Mouse (Mus musculus) right cerebral cortex, postnatal 4 days (tissue): Measurements from ENCODE around the gene Snap91.
A peak's percentile ranks its signal among the peaks of the same experiment; 100 is the strongest.

Experiments
- DNase-seq: peaks from one replicate; pipeline ENCODE4 v3.0.0-alpha.2; 2022

Snap91 gene

DNA sequence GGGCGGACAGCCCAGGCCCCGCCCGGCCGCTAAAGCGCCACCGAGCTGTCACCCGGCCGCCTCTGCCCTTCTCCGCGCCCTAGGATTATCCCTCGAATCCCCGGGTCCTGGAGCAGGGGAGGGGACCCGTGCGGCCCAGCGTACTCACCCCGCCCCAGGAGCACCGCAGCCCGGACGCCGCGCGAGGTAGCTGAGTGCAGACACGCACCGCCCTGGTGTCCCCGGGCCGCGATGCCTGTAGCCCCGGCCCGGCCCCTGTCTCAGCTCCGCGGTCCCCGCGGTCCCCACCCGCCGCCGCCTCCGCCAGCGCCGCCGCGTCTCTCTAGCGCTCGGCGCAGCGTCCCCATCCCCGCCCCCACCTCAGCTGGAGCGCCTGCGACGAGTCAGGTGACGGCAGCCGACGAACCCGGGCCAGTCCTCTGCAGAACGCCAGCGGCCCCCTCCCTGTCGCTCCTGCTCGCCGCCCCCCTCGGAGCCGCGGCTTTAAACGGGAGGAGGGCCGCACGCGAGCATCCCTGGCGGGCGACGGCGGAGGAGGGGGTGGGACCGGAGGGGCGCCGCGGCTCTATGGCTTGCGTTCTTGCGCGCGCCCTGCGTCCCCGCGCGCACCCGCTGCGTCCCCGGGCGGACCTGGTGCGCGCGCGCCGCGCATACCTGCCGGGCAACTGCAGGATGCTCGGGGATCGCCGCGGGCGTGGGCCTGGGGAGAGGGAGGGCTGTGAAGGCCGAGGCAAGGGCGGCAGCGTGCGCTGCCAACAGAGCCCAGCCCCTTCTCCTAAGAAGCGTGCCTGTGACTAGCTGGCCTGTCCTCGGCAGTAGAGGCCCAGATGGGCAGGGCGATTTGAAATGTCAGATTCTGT is at the start of gene Snap91:
Gene Snap91 (minus strand): TSS at position 542 of the 860 bp plus-strand sequence.
- peak; percentile 94 for DNase-seq

DNA sequence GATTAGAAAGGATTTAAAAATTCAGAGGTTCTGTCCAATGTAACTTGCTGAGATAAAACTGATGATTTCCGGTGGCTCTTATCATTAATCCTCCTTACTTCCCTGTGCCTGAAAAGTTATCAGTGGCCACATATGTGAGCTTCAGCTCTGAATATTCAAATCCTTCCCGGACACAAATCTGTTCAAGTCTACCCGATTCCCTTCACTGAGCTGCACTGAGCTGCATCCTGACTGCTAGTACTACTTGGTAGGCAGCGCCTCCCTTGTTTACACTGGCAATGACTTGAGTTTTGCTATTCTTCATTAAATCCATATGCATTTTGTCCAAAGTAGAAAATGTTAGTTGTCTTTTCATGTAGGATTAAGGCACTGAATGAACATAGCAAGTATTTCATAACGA is 46.1 kb upstream of the Snap91 start:
- DNase-seq: no peak

DNA sequence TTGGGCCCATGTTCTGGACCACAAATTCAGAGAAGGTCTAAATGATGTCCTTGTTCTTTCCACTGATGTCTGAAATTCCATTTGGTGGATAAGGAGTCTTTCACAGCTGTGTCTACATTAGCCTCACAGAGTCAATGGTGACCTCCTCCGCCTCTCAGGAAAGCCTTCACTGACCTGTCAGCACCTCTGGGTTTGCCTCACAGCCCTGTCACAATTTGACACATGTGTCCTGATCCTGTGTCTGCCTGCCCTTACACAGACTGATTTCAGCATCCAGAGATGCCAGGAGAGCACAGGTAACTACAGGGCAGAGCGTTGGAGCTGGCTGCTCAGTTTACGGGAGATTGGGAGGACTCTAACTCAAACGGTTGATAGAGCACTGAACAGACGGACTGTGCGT is 45.2 kb upstream of the Snap91 start:
- DNase-seq: no peak

DNA sequence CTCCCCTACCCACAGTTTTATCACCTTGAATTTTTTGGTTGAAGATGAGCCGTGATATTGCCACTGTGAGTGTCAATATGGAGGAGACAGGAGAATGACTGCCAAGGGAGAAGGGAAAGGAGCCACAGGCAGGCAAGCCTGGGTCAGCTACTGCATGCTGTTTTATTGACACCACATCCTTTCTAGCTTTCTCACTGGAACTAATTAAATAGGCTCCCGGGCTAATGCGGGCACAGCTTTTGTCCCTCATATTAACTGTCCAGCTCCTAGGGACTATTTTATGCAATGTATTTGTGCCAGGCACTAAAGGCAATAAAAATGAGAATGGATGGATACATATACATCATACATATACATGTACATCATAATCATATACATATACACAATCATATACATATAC is 42.0 kb upstream of the Snap91 start:
- no peak for DNase-seq

DNA sequence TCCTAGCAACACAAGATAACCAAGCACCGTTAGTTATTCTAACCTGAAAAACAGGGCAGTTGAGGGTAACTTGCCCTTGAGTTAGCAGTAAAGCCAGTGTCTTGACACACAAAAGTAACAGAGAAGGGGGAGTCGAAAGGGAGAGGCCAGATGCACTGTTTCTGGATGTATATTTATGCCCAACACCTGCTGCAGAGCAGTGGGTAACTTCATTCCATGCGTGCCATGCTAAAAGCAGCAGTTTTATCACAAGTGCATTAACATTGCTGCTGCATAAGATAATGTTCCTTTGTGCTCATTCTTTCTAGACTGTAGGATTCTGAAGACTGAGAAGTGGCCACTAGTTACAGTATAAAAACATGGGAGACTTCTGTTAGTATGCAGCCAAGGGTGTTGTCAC is 36.1 kb upstream of the Snap91 start:
- no peak for DNase-seq

DNA sequence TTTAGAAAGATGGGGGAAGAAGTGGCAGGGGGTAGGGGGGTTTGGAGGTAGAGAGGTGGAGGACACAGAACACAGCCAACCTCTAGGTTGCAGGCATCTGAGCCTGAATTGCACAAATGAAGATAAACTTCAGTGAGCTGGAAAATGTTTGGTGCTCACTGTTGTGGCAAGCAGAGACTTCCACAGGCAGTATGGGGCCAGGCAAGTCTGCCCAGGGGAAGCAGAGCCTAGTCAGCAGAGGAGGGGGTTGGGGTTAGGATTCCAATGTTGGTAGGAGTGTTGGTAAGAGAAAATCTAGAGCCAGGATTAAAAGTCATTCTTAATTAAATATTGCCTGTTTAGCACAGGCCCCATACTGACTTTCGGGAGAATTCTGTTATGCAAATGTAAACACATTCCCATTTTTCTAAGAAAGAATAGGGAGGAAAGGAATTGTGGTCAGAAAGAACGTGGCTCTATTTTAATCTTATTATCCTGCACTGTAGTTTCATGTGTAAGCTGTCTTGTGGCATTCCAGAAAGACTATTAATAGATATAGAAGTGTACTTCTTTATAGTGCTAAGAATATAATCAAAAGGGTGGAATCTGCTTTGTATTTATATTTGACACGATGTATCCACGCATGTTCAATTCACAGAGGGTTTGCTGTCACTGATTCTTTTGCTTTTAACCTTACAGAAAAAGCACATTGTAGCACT is 19.2 kb upstream of the Snap91 start:
- DNase-seq: no peak

DNA sequence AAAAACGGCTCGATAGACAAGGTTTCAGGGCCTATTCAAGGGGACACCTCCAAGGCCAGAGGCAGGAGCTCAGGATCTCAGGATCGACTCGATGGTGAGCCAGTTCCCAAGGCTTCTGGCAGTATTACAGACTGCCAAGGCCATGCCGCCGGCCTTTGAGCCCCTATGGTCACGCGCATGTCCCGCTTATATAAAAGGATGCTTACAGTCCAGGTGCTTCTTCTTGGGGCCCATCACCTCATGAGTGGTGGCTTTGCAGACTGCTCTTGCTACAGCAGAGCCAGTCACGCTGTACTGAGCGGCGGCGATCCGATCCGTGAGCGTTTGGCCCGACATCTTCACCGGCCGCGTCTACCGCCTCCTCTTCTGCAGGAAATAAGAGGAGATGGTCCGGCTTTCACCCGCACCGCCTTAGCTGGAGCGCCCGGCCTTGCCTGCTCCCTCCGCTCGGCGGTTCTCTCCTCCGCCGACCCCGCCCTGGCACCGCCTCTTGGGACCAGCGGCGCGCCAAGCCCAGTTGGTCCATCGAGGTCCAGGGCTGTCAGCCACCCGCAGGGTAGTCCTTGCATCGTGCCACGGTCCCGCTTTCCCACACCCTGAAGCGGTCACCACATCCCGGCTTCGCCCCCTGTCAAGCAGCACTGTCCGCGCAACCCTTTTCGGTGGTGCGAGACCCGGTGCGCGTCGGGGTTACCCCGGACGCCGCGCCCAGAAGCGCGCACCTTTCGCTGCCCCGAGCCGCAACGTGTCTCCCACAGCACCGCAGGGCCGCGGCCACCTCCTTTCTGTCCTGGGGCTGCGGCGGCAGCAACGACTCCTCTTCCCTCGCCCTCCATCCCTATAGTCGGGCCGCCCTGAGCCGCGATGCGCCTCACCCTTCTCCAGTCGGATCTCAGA is 990 bp downstream of the Snap91 start:
- peak; percentile 61 for DNase-seq

DNA sequence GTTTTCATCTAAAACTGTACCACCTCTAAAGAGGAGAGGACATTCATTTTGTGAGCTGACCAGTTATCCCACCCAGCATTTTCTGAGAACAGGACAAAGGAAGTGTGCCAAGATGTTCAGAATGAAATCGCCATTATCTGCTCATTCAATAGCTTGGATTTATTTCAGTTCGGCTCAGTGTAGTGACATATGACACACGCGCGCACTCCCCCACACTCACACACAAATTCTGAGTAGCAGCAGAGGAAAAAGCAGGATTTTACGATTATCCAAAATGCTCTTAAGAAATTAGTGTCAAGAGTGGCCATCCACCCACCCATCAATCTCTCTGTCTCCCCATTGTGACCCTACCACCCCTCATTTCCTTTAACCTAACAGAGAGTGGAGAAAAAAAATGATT is 1.7 kb downstream of the Snap91 start:
- no peak for DNase-seq

DNA sequence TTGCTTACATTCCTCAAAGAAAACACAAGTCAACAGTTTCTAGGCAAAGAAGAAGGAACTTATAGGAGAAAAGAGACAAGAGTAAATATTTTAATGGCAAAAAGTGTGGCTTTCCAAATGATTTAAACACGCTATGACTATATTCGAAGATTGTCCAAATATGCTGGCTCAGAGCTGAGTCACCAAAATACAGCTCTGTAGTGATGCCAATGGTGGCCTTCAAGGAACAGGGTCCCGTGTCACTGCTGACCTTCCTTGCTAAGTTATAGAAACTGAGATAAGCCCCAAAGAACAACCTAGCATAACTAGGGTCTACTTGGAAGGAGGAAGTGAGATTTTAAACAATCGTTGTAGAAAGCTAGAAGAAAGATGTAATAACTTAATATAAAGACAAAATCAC is 6.8 kb downstream of the Snap91 start:
- no peak for DNase-seq

DNA sequence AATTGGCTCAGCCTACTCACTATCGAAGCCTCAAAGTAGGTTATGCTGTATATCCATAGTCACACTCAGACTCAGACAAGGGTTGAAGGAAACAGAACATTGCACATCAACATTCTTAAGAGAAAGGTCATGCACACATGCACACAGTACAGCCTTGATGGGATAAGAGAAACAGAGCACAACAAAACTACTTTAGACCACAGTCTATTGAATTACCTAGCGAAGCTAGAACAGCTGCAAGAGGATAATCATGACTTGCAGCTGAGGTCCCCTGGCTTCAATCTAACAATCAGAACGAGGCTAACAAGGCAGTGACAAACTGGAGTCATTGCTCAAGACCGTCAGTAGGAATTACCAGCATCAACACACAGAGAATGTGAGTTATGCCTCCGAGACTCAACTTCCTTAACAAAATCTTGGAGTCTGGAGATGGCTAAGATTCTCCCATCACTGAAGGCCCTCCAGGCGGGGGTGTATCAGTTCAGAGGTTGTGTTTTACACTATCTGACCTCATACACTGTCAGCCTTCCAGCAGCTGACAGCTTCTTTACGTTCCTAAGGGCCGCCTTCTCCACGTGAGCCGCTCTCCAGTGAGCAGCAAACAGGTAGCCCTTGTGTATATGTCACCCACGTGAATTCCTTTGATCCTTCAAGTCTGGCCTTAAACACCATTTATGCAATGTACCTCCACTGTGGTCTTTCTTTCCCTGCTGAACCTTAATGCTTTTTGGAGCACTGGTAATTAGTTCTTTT is 10.7 kb downstream of the Snap91 start:
- DNase-seq: no peak

DNA sequence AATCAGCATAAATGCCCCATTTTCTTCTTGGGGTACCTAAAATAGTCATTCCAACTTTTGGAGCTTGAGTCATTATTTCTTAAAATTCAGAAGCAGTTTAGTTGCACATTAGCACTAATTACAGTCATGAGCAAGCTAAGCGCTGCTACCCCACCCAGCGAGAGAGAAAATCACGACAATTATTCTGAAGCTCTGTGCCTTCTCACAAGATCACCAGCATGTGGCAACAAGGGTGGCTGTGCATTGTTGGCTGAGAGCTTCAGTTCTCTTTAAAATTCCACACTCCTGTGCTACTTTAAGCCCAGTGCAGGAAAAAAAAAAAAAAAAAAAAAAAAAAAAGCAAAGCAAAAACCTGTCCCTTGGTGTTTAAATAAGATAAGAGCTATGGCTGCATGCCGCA is 22.4 kb downstream of the Snap91 start:
- DNase-seq: no peak

DNA sequence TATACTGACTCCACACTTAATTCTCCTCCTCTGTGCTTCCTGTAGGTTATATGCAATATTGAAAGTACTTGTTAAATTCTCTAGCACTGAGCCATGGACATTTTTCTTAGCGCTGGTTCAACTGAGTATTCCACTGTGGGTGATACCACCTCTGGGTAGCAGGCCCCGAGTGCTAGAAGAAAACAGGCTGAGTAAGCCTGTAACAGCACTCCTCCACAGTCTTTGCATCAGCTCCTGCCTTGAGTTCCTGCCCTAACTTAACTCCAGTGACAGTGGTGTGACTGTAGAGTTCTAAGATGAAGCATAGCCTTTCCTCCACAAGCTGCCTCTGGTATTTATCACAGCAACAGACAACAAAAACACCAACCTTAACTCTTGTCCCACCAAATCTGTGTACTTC is 22.8 kb downstream of the Snap91 start:
- no peak for DNase-seq

DNA sequence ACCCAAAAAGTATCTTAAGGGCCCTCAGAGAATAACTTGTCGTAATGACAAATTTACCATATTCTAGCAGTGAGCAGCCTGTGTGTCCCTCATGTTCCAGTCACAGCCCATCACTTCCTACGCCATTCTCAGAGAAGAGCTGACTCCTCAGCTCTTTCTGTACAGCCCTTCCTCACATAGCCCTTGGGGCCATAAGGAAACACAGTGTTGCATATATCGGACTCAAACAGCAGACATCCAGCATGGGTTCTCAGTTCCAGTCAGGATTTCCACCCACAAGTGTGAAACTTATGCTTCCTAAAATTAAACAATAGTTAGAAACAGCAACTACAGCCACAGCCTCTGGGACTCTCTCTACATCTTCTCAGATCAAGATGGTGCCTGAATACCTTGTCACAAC is 27.6 kb downstream of the Snap91 start:
- no peak for DNase-seq

DNA sequence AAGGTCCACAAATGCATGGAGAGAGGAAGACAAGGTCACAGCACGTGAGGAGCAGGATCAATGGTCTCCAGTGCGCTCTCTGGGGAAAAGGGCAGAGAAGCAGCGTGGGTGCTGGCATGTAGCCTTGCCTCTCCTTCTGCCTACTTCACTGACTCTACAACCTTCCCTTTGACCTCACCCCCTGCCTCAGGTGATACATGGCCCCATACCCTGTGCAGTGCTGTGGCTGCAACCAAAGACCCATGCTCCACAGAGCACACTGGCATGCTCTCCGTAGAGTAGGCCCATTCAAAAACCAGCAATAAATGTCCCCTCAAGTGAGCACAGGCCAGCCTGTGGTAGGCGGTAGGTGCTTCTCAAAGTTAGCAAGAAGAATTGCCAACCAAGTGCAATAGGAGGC is 28.8 kb downstream of the Snap91 start:
- no peak for DNase-seq

DNA sequence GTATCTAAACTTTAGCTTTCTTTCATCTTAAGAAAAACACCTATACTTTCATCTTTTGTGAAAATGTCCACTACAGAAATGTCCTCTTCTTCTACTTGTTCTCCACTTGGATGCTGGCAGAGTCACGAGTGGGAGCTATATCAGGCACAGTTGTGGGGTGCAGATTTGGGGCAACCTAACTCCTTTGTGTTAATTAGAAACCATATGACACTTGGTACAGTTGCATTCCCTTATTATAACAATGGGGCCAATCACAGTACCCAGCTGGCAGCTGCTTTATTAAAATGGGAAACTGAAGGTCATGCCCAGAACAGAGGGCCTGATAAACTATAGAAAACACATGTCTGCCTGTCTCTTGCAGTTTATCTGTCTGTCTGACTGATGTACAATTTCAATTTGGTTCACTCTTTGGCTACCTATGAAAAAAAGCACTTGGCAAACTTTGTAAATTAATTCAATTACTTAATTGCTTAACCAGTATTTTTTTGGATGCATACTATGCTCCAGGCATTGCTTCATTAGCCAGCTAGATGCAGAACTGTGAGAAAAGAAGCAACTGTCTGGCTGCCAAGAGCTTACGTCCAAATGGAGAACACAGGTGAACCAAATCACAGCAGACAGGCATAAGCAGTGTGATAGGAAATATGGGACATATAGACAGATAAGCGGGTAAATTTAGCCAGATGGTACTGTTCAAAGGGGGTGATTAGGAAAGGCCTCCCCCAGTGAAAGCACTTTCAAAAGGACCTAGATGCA is 29.8 kb downstream of the Snap91 start:
- DNase-seq: no peak

DNA sequence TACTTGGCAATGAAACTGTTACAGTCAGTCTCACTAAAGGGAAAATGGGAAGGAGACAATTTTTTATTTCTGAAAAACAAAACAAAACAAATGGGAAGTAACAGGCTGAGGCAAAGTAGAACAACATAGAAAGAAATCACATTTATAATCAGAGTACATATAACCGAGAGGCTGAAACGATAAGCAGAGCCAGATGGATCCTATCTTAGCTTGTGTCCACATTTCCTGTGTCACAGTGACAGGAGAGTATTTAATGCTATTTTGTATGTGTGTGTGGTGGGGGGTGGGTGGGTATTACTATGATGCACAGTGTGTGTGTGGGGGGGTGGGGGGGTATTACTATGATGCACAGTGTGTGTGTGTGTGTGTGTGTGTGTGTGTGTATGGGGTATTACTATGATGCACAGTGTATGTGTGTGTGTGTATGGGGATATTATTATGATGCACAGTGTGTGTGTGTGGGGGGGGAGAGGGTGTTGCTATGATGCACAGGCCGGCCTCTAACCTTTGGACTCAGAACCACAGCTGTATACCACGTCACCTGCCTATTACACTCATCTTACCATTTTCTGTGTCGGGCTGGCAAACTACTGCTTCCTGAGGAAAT is 36.6 kb downstream of the Snap91 start:
- DNase-seq: no peak

DNA sequence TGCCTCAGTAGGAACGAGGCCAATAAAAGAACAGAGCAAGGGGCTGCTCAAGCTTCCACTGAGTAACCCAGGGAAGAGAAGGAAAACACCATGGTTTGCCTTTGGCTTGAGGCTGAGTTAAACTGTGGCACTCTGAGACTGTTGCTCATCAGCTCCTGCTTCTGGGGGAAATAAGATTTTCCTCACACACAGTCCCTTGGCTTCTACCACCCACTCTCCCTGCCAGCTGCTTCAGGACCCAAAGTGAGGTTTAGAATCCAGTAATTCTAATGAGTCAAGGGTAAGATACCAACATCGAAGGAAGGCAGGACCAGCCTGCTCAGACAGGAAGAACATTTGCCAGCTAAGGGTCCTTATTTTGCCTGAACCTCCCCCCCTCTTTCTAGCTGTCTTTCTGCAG is 50.7 kb downstream of the Snap91 start:
- DNase-seq: no peak

DNA sequence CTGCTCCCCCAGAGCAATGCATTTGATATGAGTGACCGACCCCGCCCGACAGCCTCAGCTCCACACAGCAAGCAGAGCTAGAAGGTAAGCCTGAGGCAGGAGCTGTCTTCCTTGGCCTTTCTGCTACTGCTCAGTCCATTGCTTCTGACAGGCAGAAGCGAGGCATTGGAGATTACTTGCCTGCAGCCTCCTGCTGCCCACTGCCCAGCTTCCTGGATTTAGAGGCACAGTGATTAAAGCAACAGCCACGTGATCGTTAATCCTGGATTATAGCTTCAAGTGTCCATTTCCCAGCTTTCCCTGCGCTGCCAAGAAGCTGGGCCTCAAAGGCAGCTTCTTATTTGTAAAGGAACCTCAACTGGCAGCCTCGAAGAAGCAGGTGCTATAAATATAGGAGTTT is 51.4 kb downstream of the Snap91 start:
- DNase-seq: no peak

DNA sequence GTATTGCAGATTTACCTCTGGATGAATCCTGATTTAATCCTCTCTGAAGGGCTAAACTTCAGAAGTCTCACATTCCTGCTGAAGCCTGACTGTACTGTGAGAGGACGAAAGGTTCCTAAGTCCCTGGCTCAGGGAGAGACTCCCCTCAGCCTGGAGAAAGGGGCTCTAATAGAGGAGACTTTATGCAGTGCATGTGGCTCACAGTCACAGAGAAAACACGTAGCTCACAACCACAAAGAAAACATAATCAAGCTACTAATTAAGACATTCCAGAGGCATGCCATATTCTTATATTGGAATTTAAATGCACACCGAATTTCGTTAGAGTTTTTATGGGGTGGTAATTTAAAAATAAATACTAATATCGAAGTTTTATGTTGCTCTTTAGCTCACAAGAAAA is 61.1 kb downstream of the Snap91 start:
- DNase-seq: no peak

DNA sequence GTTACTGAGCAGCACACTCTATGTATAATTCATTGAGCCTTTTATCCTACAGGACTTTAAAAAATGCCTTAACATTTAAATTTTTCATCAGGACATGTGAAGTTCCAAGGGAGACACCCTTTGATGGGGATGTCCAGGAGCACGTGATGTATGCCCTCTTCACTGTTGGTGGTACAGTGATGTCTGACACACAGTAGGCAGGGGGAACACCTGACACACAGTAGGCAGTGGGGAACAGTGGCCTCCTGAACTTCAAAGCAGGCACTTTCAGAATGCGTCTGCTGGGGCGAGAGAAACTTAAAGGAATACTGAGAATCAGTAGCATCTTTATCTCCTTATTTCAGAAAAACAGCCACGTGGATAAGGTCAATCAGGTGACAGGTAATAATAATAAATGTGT is 62.8 kb downstream of the Snap91 start:
- no peak for DNase-seq

DNA sequence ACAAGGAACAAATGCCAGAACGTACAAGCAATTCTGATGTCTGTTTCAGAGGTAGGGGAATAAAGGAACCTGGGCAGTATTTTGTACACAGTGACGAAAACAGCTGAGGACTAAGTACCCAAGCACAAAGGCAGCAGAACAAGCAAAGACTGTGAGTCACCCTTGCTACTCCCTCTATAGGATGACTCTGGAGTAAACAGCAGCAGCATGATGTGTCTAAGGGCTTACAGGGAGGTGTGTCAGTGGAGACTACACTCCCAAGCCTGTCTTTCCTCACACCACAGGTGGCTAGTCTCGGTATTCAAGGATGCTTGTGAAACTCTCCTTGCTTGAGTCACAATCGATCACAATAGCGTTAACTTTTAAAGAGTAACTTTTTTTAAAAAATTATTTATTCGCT is 66.1 kb downstream of the Snap91 start:
- no peak for DNase-seq

DNA sequence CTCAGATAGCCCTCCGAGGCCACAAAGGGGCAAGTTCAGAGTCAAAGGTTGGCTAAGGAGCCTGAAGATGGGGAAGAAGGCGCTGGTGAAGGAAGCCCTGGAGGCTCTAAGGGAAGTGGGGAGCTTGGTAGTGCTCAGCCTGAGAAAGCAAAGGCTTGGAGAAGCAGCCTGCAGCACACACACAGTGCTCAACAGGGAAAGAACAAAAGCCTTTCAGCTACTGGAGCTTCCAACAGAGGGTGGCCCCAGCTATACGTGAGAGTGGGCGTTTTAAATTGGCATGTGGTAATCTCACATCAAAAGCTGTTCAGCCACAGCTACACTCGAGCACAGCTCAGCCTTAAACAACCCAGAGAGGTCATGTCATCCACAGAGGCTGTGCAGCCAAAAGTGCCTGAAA is 67.1 kb downstream of the Snap91 start:
- DNase-seq: no peak
